Mouse (Mus musculus): ENCODE measurements around the gene Enam. TPM values are rescaled to one million over a fixed set of nuclear protein-coding genes. Genes with fewer than 3 reads are reported as not detected.

Gene Enam
- polyA plus RNA-seq (2012) = not detected in 2 replicates

GRCm38 (mm10) chr5:88487675-88488074 is at the start of gene Enam:
Gene Enam, plus strand, starts transcription at chr5:88487975.
- no peaks in the 10 kb centered on the region for H3K36me3 ChIP-seq (ENCODE audit: control insufficient read depth)
- H3K27me3 ChIP-seq (ENCODE audit: control insufficient read depth) = no peaks in the 10 kb centered on the region
- H3K4me3 ChIP-seq (replicated peaks) = no peak within 1 kb of the TSS
- no peaks in the 10 kb centered on the region for H3K4me1 ChIP-seq (ENCODE audit: control insufficient read depth)
- no peak for TF ChIP-seq GATA1 (IDR thresholded peaks at IDR 0.05; ENCODE audit: low read length)
- no peak for TF ChIP-seq TAL1 (IDR thresholded peaks at IDR 0.05; ENCODE audit: low read length)
- H3K9me3 ChIP-seq (ENCODE audit: control insufficient read depth, low read length) = no peaks in the 10 kb centered on the region

GRCm38 (mm10) chr5:88455691-88456090 is 32.1 kb upstream of the Enam start, which contains the start of gene Ambn:
Gene Ambn, plus strand, starts transcription at chr5:88455991.
- Histone ChIP-seq H3K9me3 (ENCODE audit: control insufficient read depth, low read length) (no peaks in the 10 kb centered on the region), H3K4me1 (ENCODE audit: control insufficient read depth) (no peaks in the 10 kb centered on the region), H3K27me3 (ENCODE audit: control insufficient read depth) (no peaks in the 10 kb centered on the region), H3K4me3 (replicated peaks) (no peak within 1 kb of the TSS), H3K36me3 (ENCODE audit: control insufficient read depth) (no peaks in the 10 kb centered on the region)
- TF ChIP-seq GATA1 (IDR thresholded peaks at IDR 0.05; ENCODE audit: low read length) (no peak), TAL1 (IDR thresholded peaks at IDR 0.05; ENCODE audit: low read length) (no peak)

- Histone ChIP-seq H3K4me1 (ENCODE audit: control insufficient read depth) (no peaks in the 10 kb centered on the region), H3K4me3 (replicated peaks) (no peak overlapping the region), H3K27me3 (ENCODE audit: control insufficient read depth) (no peaks in the 10 kb centered on the region), H3K9me3 (ENCODE audit: control insufficient read depth, low read length) (no peaks in the 10 kb centered on the region), H3K36me3 (ENCODE audit: control insufficient read depth) (no peaks in the 10 kb centered on the region)
- TF ChIP-seq GATA1 (IDR thresholded peaks at IDR 0.05; ENCODE audit: low read length) (no peak), TAL1 (IDR thresholded peaks at IDR 0.05; ENCODE audit: low read length) (no peak)
These were observed 20.3 kb upstream of the Enam start for GRCm38 (mm10) chr5:88467471-88467870.

DNA sequence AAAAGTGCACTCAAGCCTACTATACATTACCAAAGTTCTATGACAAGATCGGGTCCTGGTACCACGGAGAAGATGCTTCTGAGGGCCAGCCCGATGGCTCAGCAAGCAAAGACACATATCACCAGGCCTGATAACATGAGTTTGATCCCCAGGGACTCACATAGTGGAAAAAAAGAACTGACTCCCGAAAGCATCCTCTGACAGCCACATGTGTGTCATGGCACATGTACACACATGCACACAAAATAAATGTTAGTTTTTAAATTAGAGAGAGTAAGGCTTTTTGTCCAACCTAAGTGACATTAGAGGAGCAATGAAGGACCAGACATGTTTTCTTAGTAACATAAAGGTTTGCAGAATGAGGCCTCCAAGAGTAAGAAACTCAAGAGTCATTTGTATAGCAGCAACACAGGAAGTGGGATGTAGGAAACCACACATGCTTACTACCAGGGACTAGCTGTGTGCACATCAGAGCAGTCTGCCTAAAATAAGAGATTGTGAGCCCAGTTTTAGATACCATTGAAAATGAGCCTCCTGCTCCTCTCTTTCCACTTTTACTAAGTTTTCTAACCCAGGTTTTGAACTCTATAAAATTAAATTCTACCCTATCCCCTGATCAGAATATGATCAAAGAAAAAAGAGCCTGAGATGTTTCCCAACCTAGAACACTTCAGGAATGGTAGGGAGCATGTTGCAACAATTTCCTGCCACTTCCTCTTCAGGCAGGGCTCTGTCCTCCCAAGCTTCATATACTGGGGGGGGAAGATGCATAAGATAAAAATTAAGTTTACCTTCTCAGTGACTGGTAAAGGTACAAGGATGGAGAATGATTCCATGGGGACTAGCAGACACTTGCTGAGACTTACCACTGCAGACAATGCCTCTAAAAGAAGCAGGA is 18.7 kb upstream of the Enam start:
- Histone ChIP-seq H3K36me3 (ENCODE audit: control insufficient read depth) (no peaks in the 10 kb centered on the region), H3K4me1 (ENCODE audit: control insufficient read depth) (no peaks in the 10 kb centered on the region), H3K9me3 (ENCODE audit: control insufficient read depth, low read length) (no peaks in the 10 kb centered on the region), H3K27me3 (ENCODE audit: control insufficient read depth) (no peaks in the 10 kb centered on the region), H3K4me3 (replicated peaks) (no peak overlapping the region)
- TF ChIP-seq GATA1 (IDR thresholded peaks at IDR 0.05; ENCODE audit: low read length) = no peak

- Histone ChIP-seq H3K27me3 (ENCODE audit: control insufficient read depth) (no peaks in the 10 kb centered on the region), H3K36me3 (ENCODE audit: control insufficient read depth) (no peaks in the 10 kb centered on the region), H3K4me3 (replicated peaks) (no peak overlapping the region), H3K9me3 (ENCODE audit: control insufficient read depth, low read length) (no peaks in the 10 kb centered on the region), H3K4me1 (ENCODE audit: control insufficient read depth) (no peaks in the 10 kb centered on the region)
- no peak for TF ChIP-seq TAL1 (IDR thresholded peaks at IDR 0.05; ENCODE audit: low read length)
- no peak for TF ChIP-seq GATA1 (IDR thresholded peaks at IDR 0.05; ENCODE audit: low read length)
These were observed 1.2 kb downstream of the Enam start for GRCm38 (mm10) chr5:88489004-88489403.

DNA sequence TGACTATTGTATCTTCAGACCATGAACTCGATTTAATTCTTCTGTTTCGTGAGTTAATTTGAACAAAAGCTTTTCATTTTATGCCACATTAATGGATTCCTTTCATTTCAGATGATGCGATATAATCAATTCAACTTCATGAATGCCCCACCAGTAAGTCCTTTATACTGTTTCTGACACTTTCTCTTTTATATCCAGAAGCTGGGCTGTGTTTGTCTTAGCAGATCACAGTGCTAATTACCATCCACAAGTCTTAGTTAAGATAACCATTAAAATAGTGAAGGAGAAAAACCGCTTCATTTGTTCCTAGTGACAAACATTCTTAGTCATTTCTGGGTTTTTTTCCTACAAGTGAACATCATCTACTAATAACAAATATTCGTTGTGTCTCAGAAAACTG is 3.3 kb downstream of the Enam start:
- TF ChIP-seq TAL1 (IDR thresholded peaks at IDR 0.05; ENCODE audit: low read length) (no peak), GATA1 (IDR thresholded peaks at IDR 0.05; ENCODE audit: low read length) (no peak)
- Histone ChIP-seq H3K36me3 (ENCODE audit: control insufficient read depth) (no peaks in the 10 kb centered on the region), H3K9me3 (ENCODE audit: control insufficient read depth, low read length) (no peaks in the 10 kb centered on the region), H3K4me3 (replicated peaks) (no peak overlapping the region), H3K4me1 (ENCODE audit: control insufficient read depth) (no peaks in the 10 kb centered on the region), H3K27me3 (ENCODE audit: control insufficient read depth) (no peaks in the 10 kb centered on the region)

DNA sequence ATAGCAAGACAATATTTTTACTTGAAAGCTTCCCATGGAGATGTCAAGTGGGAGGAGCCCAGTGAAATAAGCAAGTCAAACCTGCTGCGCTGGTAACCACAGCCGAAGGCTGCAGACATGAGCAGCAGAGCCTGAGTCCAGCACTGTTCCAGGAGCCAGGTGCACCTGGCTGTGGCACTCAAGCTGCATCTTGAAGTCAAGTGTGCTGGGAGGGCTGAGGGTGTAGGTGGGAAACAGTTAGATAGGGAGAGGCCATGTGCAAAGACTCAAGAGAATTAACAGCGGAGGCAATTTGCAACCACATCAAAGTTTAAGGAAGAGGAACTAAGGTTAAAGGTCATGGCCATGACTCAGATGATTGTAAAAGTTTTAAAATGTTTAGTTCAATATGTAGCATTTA is 12.0 kb downstream of the Enam start:
- TF ChIP-seq TAL1 (IDR thresholded peaks at IDR 0.05; ENCODE audit: low read length) (no peak), GATA1 (IDR thresholded peaks at IDR 0.05; ENCODE audit: low read length) (no peak)
- Histone ChIP-seq H3K9me3 (ENCODE audit: control insufficient read depth, low read length) (no peaks in the 10 kb centered on the region), H3K36me3 (ENCODE audit: control insufficient read depth) (no peaks in the 10 kb centered on the region), H3K27me3 (ENCODE audit: control insufficient read depth) (no peaks in the 10 kb centered on the region), H3K4me3 (replicated peaks) (no peak overlapping the region), H3K4me1 (ENCODE audit: control insufficient read depth) (no peaks in the 10 kb centered on the region)

DNA sequence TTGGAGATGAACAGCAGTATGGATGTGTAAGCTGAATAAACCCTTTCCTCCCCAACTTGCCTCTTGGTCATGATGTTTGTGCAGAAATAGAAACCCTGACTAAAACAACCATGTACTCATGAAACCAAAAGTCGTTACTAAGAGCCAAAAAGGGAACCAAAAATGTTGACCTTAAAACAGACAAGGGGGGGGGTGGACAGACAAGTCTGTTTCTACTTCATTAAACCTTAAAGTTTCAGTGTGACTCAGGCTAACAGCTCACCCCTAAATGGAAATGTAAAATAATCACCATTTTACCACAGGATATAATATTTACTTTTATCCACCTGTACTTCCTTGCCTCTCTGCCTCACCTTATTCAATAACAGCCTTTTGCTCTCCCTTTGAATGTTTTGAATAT is 20.8 kb downstream of the Enam start:
- peaks cover 2% of the 10 kb centered on the region; the same call in 1 of the 2 replicates for H3K27me3 ChIP-seq (ENCODE audit: control insufficient read depth)
- H3K9me3 ChIP-seq (ENCODE audit: control insufficient read depth, low read length) = no peaks in the 10 kb centered on the region
- H3K4me3 ChIP-seq (replicated peaks) = no peak overlapping the region
- H3K4me1 ChIP-seq (ENCODE audit: control insufficient read depth) = no peaks in the 10 kb centered on the region
- no peak for TF ChIP-seq GATA1 (IDR thresholded peaks at IDR 0.05; ENCODE audit: low read length)
- TF ChIP-seq TAL1 (IDR thresholded peaks at IDR 0.05; ENCODE audit: low read length) = no peak
- no peaks in the 10 kb centered on the region for H3K36me3 ChIP-seq (ENCODE audit: control insufficient read depth)

DNA sequence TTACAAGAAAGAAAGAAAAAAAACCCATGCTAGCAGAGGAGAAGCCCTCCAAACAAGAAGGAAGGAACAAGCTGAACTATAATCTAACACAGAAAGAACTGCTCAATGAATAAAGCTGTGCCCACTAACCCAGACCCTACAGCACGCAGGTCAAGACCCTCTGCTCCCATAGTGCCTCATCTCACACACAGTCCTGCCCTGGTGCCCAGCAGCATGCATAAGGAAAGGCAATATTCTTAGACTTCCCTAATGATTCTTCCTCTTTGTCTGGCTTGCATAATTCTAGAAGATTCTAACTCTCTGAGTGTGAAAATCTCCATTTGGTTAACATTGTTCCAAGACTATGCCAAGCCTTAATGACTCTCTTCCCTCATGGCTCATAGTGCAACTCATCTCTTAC is 21.2 kb downstream of the Enam start:
- peaks cover 2% of the 10 kb centered on the region; the same call in 1 of the 2 replicates for H3K27me3 ChIP-seq (ENCODE audit: control insufficient read depth)
- H3K4me1 ChIP-seq (ENCODE audit: control insufficient read depth) = no peaks in the 10 kb centered on the region
- no peak for TF ChIP-seq TAL1 (IDR thresholded peaks at IDR 0.05; ENCODE audit: low read length)
- TF ChIP-seq GATA1 (IDR thresholded peaks at IDR 0.05; ENCODE audit: low read length) = no peak
- H3K9me3 ChIP-seq (ENCODE audit: control insufficient read depth, low read length) = no peaks in the 10 kb centered on the region
- H3K4me3 ChIP-seq (replicated peaks) = no peak overlapping the region
- no peaks in the 10 kb centered on the region for H3K36me3 ChIP-seq (ENCODE audit: control insufficient read depth)
